Mouse (Mus musculus): ENCODE data around the gene Armc12.
"Not testable (repeated sequence)": the region's sequence is repeated elsewhere in the genome, so short reads cannot be mapped to it uniquely, and the experiment has no call there.

- not testable (repeated sequence) for TF ChIP-seq POLR2A (IDR thresholded peaks at IDR 0.05; ENCODE audit: control insufficient read depth, extremely low read depth, insufficient read depth, low read length, poor library complexity); CTCF (IDR thresholded peaks at IDR 0.05; ENCODE audit: borderline replicate concordance, control insufficient read depth, extremely low read depth, insufficient read depth, low read length, poor library complexity)
These were observed 23.4 kb downstream of the Armc12 start for GRCm38 (mm10) chr17:28554021-28554420.
